Mouse (Mus musculus): ENCODE results near the gene Bcdin3d.

DNA sequence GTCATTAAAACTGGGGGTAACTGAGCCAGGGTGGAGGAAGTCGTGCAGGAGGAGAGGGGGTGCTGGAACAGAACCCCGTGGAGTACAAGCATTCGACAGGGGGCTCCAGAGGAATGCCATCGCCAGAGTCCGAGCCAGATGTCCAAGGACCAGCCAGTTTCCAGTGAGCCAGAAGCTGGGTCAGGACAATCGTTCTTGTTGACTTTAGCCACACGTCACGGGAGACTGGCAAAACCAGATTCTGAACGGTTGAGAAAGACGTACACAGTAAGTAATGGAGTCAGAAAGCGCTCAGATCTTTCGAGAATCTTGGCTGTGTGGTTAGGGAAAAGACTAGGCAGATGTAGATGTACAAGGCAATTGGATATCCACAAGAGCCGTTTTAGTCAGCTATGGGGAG, 11.3 kb downstream of the Bcdin3d start:
- TF ChIP-seq HCFC1 (IDR thresholded peaks at IDR 0.05; ENCODE audit: borderline replicate concordance, insufficient read depth, low read length) (no peak), MAFK (IDR thresholded peaks at IDR 0.05; ENCODE audit: insufficient read depth, low read depth, low read length) (no peak), CHD2 (IDR thresholded peaks at IDR 0.05; ENCODE audit: low read depth, low read length) (no peak)
